Mouse (Mus musculus) neural tube, embryonic 10.5 days (tissue): ENCODE measurements around the gene Grk5.

Experiments
- DNase-seq: peaks from one replicate; pipeline ENCODE4 v3.0.0-alpha.2; 2017; ENCODE audit warnings: low spot score; ENCODE audit errors: extremely low spot score

Gene Grk5

DNA sequence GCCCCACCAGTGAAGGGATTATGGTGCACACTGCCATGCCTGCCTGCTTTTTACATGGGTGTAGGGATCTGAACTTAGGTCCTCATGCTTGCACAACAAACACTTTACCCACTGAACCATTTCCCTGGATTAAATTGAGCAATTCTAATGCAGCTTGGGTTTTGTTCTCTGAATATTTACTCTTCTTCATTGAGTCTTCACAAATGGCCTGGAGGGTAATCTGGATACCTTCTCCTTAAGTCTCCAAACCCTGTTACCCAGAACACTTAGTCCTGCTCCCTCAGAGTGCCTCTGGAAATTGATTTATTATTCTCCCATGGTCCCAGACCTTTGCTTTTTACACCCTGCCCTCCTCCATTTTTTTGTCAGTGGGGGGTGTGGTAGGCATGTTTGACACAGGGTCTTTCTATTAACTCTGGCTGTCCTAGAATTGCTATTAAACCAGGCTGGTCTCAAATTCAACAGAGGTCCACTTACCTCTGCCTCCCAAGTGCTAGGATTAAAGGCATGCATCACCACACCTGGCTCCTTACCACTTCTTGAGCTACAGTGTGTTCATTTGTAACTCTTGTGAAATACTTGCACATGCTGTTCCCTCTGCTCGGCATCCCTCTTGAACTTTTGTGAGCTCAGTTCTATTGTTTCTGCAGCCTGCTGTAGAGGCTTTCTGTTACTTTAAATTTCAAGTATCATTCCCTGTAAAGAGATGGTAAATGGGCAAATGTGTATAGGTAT lies 82.9 kb downstream of the Grk5 start:
- no peak for DNase-seq

DNA sequence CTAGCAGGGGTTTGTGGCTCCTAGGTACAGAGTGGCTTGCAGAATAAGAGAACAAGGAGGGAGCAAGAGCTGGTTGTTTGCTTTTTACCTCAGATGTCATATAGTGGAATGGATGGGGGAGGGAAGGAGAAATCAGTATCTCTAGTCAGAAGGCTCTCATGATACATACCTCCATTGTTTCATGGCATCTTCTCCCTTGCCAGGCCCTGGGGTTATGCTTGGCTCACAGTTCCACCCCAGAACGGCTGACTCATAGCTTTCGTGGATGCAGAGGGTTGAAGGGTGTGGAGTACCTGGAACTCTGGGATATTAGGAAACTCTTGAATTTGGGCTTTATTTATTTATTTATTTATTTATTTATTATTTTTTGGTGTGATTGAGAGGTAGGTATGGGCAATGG lies 84.0 kb downstream of the Grk5 start:
- DNase-seq = no peak

DNA sequence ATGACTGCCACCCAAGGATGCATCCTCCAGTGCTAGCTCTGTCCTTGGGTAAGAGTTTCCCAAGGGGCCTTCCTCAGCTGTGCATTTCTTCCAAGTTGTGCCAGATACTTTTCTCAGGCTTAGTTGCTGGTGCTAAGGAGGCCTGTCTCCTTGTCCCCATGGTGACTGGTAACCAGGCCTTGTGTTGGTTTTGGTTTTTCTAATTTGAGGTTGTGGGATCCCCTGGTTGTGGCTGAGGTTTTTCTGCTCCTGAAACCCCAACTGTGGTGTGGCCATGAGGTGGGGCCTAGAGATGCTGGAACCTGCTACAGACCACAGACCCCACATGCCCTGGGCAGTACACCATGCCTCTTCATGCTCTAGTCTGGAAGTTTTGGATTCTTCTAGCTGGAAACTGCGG lies 90.0 kb downstream of the Grk5 start:
- no peak for DNase-seq

DNA sequence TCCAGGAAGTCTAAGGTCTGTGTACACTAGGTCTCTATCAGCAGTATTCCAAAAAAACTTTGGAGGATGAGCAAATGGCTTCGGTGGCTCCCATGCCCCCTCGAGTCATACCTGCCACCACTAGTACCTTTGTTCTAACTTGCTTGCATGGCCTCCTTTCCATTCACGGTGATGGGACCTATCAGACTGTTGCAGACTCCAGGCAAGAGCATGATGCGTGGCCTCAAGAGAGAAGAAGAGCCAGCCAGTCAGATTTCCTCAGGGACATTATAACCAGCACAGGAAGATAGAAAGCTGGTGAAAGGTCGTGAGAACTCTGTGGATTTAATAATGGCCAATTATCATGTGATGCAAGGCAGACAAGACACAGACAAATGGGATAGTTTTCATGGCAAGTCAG lies 91.8 kb downstream of the Grk5 start:
- DNase-seq = no peak

DNA sequence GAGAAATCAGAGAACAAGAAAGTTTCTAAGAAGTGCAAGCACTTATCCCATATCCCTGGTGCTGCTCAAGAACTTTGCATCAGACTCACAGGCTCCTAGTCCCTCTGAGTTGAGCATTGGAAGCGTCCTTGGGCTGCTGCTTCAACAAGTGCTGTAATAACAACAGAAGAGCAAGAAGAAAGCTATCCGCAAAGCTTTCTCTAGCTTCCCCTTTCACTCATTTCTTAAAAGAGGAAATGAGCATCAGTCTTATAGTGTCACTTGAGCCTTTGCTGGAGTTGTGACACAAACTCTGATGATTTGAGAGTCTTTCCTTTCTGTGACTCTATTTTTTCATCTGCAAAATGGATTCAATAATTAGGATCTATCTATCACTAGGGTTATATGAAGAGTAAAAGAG lies 92.3 kb downstream of the Grk5 start:
- DNase-seq = no peak

DNA sequence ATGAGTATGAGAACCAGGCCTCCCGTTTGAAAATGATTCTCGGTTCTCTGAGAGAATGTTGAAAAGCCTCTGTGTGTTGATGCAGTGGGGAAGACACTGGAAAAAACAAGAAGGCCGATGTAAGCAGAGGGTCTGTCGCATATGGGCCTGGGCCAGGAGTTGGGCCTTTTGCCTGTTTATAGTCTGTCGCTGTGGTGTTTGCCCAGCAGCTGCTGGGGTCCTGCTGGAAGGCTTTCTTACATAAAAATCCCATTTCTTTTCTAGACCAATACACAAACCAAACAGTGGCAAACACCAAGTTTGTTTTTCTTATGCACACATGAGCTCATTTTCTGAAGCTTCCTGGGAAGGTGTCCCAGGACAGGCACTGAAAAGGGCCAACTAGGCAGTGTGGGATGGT lies 100.2 kb downstream of the Grk5 start:
- DNase-seq = no peak

DNA sequence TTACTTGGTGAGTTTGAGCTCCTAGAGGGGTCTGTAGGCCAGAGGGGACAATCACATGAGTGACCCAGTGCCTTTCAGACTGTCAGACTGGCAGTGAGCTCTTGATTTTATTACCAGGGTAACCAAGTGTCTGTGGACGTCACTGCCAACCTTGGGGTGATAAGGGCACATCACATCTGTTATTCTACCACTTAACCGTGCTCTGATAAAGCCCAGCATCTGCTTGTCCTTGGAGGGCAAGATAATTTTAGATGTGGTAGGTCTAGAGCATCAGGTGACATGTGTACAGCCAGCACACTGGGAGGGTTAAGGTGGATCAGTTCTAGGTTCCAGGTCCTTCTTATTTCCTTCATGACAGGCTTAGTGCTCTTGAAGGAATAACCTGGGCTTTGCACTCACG lies 104.7 kb downstream of the Grk5 start:
- DNase-seq = no peak

DNA sequence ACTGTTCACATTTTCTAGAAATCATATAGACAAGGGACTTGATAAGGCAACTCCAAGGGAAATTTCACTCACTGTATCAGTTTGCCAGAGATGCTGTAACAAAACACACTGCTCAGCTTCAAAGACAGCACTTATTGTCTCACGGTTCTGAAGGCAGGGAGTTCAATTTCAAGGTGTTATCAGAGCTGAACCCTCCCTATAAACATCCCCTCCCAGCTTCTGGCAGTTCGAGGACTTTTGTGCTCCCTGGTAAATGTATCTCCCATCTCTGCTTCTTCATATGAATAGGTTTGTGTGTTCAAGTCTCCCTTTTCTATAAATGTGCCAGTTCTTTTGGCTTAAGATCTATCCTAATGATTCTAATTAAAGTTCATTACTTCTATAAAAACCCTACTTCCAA lies 105.3 kb downstream of the Grk5 start:
- DNase-seq = no peak

DNA sequence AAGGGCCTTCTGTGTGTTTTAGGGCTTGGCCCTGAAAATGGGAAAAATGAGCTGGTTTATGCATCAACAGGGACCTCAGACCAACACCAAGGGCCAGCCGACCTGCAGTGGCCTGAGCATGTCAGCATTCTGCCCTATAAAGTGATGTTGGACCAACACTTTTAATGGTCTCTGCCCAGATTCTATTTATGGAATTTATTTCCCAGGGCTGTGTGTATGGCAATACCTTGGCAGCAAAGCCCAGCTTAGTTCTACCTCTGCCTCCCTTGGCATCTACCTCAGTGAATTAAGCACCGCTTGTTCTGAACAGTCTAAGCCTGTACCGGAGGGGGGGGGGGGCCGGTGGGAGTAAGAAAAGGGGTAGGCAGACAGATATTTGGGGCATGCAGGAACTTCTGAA lies 108.2 kb downstream of the Grk5 start:
- no peak for DNase-seq

DNA sequence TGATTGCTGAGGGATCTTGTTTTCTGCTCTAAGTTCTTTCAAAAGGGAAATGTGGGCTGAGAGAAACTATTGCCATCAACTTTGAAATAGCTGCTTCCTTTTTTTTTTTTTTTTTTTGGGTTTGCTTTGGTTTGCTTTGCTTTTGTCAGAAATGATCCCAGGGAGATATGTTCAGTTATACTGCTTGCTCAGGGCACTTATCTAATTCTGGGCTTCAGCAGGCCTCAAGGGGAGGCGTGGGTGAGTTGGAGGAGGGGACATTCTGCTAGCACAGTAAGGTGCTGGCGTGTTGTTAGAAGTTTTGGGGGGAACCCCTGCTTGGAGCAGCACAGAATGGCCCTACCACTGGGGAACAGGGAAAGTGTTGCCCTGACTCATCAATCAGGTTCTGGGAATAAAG lies 110.1 kb downstream of the Grk5 start:
- no peak for DNase-seq

DNA sequence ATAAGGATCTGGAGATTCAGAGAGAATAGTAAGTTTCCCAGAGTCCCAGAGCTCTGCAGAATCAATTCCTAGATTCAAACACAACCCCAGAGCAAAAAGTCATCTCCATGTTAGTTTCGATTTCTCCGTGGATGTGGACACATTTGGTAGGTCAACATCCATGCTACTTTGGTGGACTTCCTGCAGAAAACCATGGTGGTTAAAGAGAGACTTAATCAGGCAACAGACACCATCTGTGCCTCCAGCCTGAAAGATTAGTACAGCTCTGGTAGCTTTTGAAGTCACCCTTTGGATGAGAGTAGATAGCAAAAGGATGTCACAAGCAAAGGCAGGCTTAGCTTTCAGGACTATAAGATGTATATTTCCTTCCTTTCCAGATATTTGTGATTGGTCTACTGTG lies 111.4 kb downstream of the Grk5 start:
- DNase-seq = no peak

DNA sequence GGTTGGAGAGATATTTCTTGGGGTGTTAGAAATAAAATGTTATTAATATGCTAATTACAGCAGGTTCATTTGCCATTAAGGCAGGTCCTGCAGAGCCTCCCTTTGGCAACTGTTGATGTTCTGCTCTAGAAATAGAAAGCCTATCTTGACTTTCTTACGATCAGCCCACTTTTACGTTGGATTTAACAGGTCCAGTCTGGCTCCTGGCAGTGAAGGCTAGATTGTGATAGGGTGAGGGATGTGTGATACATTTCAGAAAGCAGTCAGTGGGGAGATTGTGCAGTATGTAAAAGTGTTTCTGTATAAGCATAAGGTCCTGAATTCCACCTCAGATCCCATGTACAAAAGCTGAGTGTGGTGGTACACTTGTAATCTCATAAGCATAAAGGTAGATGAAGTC lies 119.7 kb downstream of the Grk5 start:
- no peak for DNase-seq

DNA sequence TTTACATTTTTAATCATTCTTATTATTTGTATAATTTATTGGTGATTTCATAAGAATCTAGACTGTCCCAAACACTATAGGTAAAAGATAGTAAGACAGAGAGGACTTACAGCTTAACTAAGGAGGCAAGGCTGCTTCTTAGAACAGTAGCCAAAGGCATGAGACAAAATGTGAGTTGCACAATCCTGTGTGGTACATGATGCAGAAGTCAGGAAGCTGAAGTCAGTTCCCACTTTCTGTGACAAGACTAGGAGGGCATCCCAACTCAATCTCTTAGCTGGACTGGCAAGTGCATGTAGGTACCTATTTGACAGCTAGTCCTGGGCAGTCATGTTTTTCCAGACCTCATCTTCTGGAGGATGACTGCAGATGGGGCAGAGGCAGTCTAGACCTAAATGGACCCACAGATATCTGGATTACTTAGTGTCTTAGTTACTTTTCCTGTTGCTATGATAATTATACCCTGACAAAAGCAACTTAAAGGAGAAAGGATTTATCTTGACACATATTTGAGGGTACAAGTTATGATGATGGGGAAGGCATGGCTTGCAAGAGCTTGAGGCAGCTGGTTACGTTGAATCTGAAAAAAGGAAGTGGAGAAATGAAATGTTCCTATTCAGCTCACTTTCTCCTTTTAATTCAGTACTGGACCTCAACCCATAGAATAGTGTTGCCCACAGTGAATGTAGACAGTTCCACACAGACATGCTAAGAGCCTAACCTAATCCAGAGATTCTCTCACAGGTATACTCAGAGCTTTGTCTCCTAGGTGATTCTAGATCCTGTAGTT lies 128.1 kb downstream of the Grk5 start:
- DNase-seq = no peak

DNA sequence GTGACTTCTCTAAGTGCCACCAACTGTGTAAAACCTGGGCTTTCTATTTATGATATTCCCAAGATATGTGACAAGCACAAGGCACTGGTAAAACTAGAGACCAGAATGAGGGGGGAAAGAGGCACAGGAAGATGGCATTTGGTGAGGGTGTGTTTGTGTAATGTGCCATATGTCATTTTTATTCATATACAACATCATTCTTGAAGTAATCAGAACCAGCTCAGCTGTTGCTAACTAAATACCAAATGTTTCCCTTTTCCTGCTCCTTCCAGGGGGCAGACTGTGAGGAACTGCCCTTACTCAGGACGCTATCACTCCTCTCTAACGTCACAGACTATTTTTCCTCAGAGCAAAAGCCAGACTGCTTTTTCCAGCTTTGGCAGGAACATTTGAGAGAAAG lies 132.0 kb downstream of the Grk5 start:
- no peak for DNase-seq

DNA sequence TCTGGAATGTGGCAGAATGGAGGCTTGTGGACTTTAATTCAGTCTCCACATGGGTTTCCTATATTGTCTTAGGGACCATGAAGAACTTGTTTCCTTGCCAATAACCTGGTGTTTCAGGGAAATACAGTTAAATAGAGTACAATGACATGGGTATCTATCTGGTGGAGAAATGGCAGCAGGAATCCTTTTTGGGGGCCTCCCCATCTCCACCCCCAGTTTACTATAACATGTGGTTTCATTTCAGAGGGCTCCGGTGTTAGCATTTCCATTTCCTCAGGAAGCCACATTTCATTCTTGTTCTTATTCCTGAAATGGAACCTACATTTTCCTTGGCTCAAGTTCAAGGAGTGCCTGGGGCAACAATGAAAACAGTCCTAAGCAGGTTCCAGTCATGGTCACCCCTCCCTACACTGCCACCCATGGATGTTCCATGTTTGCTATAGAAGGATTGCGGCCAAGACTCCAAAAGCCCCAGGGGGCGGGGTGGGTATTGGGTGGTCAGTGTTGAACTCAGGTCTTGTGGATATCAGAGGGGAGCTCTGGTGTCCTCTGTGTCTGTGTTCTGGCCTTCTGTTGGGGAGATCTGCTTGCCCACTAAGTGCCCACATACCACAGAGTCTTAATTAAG lies 132.5 kb downstream of the Grk5 start:
- no peak for DNase-seq

DNA sequence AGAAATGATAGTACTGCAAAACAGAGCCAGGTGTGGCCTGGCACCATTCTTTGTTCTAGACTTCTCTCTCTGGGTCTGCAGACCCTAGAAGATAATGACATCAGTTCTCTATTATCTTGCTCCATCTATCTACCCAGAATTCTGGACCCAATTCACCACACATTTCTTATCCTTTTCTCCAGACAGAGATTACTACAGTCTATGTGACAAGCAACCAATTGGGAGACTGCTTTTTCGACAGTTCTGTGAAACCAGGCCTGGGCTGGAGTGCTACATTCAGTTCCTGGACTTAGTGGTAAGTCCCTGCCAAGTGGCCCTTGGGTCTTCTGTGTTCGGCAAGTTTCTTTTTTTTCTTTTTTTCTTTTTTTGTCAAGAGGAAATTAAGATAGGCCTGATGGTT lies 142.0 kb downstream of the Grk5 start:
- DNase-seq = no peak

DNA sequence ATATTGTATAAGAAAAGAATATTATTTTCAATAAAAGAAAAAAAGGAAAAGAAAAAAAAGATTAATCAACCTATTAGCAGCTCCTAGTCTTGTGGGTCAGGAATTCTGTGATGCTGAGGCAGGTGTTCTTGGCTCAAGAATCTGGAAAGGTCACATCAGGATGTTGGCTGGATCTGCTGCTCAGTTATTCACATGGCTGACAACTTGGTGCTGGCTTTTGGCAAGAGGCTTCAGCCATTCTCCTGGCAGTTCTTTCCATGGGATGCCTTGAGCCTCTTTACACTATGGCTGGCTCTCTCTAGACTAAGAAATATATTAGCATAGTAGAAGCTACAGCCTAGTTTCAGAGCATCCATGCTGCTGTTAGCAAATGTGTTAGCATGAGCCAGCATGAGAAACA lies 149.6 kb downstream of the Grk5 start:
- DNase-seq = no peak

DNA sequence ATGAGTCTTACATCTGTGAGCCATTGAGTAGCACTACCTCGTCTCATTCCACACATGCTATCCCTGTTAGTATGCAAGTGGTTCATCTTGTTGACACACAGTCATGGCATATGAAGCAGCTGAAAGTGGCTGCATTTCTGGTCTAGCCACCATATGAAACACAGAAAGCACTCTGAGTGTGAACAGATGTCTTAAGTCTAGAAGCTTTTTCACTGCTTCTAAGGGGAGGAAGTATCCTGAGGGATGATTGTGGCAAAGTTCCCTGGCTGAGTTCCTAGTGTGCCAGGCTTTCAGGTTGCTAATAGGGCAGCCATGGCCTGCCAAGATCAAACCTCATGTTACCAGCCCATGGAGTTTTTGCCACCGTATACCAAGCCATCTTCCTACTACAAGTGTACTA lies 159.1 kb downstream of the Grk5 start:
- no peak for DNase-seq

DNA sequence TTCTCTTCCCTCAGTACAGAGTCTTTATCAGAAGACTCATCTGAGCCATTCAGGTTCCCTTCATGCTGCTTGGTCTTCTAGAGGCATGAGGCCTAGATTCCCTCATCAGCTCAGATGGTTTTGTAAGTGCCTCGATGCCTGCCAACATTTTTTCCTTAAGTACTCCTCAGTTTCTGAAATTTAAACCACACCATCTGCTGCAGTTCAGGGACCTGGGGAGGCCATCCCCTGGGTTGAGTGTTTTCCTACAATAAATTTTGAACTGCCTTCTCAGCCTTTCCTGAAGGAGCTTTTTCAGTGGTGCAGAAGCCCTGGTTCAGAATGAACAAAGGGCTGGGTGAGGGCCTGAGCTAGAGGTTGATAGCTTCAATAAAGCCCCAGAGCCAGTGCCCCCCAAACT lies 159.9 kb downstream of the Grk5 start:
- DNase-seq = no peak

DNA sequence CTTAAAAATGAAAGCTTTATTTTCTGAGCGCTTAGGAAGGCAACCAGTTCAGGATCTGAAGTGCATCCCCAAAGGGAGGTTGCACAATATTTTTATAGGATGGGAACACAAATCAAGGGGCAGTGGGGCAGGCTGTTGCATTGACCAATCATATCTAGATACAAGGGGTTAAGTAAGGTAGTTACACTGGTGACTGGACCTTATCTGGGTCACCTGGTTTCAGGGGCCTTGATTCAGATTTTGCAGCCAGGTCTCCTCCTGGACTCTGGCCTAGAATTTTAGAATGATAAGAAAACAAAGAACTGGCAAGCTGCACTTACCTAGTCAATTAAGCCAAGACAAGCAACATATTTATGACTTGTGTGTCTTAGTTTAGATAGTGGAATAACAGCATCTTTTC lies 161.6 kb downstream of the Grk5 start:
- no peak for DNase-seq

DNA sequence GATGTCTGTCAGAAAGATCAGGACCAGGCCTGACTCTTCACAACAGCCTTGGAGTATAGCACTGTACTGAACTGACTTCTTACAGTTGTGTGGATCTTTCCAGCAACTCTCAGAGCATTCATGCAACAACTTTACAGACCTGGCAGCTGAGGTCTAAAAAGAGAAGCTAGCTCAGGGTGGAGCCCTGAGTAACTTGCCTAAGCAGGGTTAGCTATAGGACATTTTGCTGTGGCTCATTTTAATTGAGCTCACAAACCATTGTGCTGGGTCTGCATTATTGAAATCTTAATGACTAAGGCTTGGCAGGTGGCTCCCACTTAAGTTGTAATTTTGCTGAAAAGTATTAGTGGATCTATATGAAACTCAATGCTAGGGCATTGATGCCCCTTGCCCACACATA lies 162.5 kb downstream of the Grk5 start:
- DNase-seq = no peak

DNA sequence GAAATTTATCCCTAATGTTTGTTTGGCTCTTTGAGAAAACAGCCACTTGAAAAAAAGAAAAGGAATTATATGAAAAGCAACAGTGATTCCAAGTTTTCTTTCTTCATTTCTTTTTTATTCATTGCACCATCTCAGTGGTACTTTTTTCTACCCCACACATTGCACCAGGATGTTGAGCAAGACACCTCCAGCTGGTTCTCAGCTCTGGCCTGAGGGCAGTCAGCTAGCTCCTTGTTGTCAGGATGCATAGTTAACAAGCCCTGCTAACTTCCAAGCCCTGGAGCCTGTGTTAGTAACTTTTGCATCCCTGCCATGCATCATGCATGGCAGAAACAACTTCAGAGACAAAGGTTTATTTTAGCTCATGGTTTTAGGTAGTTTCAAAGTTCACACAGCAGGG lies 163.2 kb downstream of the Grk5 start:
- DNase-seq = no peak
